Mouse (Mus musculus) cerebellum, adult (tissue): ENCODE measurements around the gene Mpg.

Experiments
- ATAC-seq: cut with Nextera tagmentation; 2 replicates; pipeline ENCODE4 v1.9.2; 2017; ENCODE audit warnings: mild to moderate bottlenecking, moderate library complexity, mixed read lengths; ENCODE audit not compliant: insufficient number of reproducible peaks, low FRiP score, low TSS enrichment

Gene Mpg

DNA sequence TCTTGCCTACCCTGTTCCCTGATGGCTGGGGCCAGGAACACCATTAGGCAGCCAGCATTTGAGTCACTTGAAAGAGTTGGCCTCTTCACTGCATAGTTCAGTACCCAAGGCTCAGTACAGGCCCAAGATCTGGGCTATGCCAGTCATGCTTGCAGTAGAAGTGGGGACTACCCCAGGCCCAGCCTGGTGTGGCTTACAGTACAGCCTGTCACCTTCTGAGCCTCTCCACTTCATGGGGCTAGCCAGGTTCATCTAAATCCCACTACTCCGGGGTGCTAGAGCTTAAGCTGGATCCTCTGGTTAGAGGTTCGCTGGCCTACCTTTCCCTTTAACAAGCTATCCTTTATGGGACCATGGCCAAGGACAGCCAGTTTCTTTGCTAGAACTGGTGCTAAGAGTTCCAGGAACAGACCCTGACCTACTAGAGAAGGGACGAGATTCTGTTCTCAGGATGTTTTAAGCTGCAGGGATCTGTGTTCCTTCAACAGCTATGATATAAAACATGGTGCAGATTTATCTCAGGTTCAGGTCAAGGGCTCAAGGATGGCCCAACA lies 2.1 kb downstream of the Mpg start:
- no peak for ATAC-seq

DNA sequence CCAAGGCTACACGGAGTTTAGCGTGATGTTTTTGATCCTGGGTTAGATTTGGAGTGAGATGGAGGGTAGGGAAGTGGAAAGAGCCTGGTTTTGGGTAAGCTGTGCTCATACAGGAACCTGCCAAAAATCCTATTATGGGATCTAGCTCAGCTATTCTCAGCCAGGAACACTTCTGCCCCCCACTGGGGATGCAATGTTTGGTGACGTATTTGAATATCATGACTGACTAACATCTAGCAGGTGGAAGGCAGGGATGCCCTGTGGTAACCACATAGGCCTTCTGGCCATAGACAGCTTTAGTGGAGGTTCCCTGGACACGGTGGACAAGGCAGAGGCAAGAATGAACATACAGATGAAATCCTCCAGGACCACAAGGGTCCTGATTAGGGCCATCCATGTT lies 3.9 kb downstream of the Mpg start:
- ATAC-seq: no peak

GRCm38 (mm10) chr11:32231125-32231524 lies 4.8 kb downstream of the Mpg start:
- no peak for ATAC-seq

GRCm38 (mm10) chr11:32232848-32233247 lies 6.5 kb downstream of the Mpg start:
- no peak for ATAC-seq

DNA sequence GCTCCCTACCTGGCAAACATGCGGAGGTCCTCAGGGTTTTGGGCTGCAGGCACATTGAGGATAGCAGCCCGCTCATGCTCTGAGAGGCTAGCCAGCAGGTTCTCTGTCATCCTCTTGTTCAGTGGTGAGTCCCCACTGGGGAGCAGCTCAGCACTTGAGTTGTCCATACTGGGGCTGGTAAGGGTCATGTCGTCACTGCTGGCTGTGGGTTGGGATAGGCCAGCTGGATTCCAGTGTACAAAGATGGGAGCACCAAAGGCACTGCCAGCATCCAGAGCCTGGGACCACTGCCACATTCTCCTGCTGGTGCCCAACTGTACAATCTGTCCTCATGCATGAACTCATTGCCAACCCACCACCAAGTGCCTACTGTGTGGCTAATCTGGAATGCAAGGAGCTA lies 7.6 kb downstream of the Mpg start:
- ATAC-seq: no peak

DNA sequence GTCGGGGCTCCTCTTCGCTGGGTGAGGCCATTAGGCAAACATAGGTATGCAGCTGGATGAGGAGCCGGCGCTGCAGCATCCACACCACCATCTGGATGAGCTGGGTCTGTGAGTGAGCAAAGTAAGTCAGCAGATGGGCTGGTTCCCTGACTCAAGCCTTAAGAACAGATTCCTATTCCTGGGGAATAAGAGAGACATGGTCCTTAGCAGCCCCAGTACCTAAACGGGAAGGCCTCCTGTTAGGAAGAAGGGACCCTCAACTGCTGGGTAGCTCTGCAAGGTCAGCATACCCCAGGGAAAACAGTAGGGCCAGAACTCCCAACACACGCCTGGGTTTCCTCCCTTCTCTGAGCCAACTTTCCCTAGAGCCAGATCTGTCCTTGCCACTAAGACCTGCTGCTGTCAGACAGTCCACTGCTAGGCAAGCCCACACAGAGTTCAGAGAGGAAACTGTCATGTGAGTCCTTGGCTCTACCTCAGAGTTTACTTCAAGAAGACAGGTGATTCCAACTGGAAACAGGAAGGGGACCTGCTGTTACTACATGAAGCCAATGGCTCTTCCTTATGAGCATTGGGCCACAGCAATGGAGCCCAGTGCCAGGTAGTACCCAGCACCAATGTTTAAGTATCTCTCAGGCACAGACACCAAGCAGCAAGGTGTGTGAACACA lies 8.6 kb downstream of the Mpg start:
- ATAC-seq: no peak

DNA sequence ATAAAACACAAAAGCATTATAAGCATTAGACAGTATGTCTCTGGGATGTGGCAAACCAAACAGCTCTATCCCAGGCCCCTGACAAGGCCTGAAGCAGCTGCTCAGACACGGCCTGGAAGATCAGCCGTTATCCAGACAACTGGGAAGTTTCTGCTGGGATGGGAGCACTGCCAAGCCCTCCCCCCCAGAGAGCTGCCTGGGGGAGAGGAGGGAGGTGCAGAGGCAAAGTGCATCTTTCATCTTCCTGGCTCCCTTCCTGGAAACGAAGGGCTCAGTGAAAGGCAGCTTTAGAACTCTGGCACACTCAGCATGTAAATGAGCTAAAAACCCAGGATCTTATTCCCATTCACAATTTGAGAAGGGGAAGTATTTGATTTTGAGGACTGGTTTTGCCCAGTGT lies 9.3 kb downstream of the Mpg start:
- ATAC-seq: no peak

DNA sequence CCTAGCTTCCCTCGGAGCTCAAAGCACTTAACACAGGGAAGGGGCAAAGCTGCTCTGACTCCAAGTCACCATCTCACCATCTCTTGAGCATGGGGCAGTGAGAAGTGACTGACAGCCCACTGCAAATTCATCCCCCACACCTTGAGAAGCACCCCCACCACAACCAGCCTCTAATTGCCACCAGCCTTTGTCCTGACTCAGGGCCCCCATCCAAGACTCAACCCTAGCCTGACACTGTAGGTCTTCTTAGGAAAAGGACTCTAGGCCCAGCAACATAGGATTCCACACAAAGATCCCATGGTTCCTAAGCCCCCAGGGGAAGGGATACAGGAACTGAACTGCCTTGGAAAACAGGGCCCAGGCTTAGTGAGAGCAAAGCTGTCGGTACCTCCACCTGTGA lies 9.8 kb downstream of the Mpg start:
- no peak for ATAC-seq

- no peak for ATAC-seq
These were observed 10.6 kb downstream of the Mpg start for GRCm38 (mm10) chr11:32236712-32237410.

DNA sequence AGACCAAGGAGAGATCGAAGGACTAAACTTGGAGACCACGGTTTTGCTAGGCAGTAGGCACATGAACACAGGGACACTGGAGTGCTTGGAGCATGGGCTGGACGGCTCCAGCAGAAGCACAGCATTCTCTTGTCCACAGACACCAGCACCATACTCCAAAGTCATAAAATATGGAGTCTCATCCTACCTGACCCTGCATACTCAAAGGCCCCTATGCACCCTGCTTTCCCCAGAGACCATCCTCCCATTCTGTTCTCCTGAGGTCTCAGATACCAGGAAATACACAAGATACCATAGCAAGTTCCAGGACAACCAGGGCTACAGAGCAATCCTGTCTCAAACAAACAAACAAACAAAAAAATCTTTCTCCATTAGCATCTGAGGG lies 11.1 kb downstream of the Mpg start:
- no peak for ATAC-seq

DNA sequence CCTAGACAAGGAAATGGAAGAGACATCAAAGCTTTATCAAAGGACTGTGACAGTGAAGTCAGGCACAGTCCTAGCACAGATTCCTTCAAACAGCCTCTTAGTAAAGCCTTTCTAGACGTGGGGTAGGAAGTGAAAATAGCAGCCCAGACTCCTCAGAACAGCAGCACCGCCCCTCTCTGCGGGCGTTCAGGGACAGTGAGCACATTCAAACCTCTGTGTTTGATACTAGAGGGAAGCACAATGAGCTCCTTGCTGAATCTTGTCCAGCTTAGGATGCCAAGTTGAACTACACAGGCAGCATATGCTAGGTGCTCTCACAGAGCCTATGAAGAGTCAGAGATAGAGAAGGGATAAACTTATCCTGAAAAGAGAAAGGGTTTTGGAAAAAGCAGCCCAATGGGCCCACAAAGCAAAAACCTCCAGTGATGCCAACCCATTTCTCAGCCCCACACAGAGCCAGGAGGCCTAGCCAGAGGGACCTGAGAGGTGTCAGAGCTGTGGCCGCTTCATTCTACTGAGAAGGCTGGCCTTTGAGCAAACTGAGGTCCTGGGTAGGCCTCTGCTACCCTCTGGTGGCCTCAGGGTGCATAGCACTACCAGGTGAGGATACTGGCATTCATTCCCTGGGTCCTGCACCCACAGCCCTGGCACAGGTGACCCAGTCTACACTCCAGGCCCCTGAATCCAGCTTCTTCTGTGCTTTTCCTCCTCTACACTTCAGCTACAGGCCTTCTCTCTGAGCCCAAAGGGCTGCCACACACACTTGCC lies 12.0 kb downstream of the Mpg start:
- peak; percentile 75 for ATAC-seq

GRCm38 (mm10) chr11:32241391-32241790 lies 15.1 kb downstream of the Mpg start:
- no peak for ATAC-seq

DNA sequence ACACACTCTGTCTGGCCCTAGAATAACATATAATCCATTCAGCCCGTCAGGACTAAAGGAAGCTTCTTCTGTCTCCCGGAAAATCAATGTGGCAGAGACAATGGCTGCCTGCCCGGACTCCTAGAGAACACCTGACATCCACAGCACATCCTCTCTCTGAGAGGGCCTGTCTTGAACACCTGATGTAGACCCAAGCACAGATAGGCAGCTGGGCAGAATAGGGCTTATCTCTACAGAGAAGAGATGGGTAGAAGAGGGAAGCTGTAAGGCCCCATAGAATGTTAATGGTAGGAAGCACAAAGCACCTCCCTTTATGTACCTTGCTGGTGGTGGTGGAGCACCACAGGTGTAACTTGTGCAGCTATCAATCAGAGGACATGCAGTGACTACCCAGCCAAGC lies 15.9 kb downstream of the Mpg start:
- no peak for ATAC-seq

GRCm38 (mm10) chr11:32243205-32243955 lies 17.1 kb downstream of the Mpg start:
- no peak for ATAC-seq

- no peak for ATAC-seq
These were observed 17.8 kb downstream of the Mpg start for GRCm38 (mm10) chr11:32244064-32244463.

DNA sequence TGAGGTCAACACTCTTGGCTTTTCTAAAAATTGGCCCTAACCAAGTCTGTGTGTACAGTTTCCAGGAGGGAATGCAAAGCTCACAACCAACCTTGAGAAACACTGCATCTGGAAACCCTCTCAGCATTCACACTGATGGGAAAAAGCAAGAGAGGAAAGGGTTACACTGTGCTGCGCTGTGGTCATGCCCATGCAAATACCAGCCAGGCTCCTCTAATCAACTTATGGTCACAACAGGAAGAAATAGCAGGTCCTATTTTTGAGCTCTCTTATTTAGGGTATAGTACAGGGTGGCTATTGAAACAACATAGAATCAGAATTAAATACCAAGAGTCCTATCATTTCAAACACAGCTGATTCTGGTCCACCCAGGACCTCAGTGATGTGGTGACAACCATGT lies 18.3 kb downstream of the Mpg start:
- no peak for ATAC-seq

DNA sequence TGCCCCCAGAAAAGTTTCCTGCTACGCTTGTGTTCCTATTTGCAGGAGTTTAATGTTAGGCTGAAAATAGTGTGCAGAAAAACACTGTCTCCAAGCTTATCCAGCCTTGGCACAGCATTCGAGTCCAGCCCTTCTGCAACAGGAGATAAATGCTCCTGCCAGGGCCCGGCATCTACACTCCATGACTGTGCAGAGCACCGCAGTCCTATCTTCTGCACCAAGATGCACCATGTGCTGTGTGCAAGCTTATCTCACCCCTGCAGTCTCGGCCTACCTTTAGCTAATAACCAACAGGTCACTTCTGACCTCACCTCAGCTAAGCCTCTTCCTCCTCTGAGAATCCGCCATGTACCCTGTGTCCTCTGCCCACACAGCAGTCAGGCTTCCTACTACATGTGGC lies 19.3 kb downstream of the Mpg start:
- ATAC-seq: no peak

DNA sequence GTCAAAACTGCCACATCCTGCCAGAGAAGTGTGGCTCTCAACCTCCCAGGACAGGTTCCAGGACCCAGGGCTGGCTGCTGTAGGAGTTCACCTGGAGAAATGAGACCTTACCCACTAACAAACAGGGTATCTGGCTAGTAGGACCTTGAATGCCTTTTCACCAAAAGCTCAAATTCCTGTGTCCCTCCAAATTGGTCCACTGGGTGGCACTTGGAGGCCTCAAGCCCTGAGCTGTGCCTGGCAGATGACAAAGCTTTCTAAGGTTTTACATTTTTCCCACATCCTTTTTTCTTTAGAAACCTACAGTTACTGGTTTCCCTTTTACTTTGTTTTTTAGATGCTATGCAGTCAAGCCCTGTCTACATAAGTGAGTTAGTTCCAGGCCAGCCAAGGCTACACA lies 20.8 kb downstream of the Mpg start:
- no peak for ATAC-seq

- no peak for ATAC-seq
These were observed 22.0 kb downstream of the Mpg start for GRCm38 (mm10) chr11:32248350-32248749.

DNA sequence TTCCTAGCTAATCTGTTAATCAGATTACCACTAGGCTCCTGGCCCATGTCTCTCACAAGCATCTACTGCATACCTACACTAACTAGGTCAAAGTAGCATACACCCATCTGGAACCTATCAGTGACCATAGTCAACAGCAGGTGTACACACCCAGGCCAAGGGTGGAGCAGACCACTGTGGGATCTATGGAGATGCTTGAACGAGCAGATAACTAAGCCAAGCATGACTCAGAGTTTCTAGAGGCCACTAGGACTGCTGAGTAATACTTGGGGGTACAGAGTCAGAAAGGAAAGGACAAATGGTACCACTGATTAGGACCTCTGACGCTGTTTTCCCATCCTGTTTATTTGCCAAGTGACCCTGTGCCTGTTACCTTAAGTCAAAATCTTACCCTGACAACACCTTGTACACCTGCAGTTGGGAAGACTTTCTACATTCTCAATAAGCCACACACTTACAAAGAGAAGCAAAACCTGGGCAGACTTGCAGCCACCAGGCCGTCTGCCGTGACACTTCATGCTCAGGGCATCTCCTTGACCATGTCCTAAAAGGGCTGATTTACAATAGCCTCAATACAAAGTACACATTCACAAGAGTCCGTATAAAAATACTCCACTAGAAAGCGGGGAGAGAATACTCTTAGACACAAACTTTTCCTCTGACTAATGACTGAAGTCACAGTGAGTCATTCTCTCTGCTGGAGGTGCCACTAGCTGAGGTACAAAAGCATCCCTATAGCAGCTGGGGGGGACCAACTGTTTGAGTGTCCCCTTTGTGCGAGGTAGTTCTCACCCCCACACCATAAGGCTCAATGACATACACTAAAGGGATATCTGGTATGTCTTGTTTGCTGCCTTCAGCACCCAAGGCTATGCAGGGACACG lies 24.8 kb downstream of the Mpg start:
- ATAC-seq: no peak
